Mouse (Mus musculus): ENCODE results near the gene Zfhx3. TPM values are rescaled to one million over a fixed set of nuclear protein-coding genes. Genes with fewer than 3 reads are reported as not detected.

The Zfhx3 gene
- total and polyA plus RNA-seq, 2 experiments from 2014 or later = 14.9 to 15.3 TPM

DNA sequence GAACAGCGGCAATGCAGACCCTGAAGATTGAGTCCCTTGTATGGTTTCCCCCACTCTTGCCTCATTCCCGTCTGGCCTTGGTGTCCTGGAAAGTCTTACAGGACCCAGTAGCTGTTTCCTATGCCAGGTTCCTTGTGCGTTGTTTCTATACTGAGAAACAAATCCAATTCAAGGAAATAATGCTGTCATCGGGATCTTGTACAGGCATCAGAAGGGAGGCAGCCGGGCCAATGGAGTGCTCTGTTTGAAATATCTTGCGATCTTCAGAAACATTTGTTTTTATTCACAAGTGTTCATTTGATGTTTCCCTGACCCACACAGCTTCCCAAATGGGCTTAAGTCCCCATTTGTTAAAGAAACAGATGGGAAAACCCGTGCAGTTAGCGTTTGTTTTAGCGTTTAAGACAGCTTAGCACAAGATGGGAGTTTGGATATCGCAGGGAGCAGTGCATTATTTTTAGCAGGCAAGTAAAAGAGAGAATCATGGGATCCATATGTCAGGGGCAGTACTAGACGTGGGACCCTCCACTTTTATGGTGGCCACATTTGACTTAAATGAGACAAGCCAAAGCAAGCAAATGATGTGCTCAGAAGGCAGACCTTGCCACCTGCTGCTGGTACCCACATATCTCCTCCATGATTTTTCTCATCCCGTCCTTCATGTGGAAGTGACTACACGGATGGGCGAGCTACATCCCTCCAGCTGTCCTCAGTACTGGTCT lies 367.2 kb downstream of the Zfhx3 start:
- no peak for DNase-seq (ENCODE audit: low spot score)
- no peak overlapping the region for H3K4me3 ChIP-seq (ENCODE audit: low read length)
- no peaks in the 10 kb centered on the region for H3K9me3 ChIP-seq (ENCODE audit: low read length)
- no peaks in the 10 kb centered on the region for H3K4me1 ChIP-seq (ENCODE audit: insufficient read depth, low read length)
- WGBS = 90% methylated on average over 14 of the region's 14 CpGs
- no peak overlapping the region for H3K9ac ChIP-seq (replicated peaks; ENCODE audit: low read length)
- no peak overlapping the region for H3K27ac ChIP-seq
- no peak for ATAC-seq
- no peak overlapping the region for H3K4me2 ChIP-seq (ENCODE audit: low read depth, low read length)
- no peaks in the 10 kb centered on the region; the same call in 1 of the 2 replicates for H3K27me3 ChIP-seq (ENCODE audit: insufficient read depth, low read length)
- no peaks in the 10 kb centered on the region for H3K36me3 ChIP-seq (ENCODE audit: insufficient read depth, low read length)
- TF ChIP-seq CTCF (IDR thresholded peaks at IDR 0.05; ENCODE audit: low read depth) = no peak

DNA sequence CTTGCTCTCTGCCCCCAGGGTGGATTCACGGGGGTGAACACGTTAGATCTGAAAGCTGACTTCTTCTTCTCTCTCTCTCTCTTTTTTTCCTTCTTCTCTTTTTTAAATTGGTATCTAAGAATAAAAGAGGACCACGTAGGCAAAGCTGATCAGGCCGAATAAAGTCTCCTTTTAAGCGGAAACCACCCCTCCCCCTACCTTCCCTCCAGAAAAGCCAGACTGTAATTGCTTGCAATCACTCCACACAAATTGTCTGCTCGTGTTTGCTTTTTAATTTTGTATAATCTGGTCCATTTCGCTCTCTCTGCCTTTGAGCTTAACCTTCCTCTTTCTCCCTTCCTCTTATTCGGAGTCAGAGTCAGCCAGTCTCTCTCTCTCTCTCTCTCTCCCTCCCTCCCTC lies 372.6 kb downstream of the Zfhx3 start:
- DNase-seq (ENCODE audit: low spot score) (peak; percentile 11), ATAC-seq (no peak)
- Histone ChIP-seq H3K9ac (replicated peaks; ENCODE audit: low read length) (no peak overlapping the region), H3K27me3 (ENCODE audit: insufficient read depth, low read length) (no peaks in the 10 kb centered on the region), H3K9me3 (ENCODE audit: low read length) (no peaks in the 10 kb centered on the region), H3K4me1 (ENCODE audit: insufficient read depth, low read length) (no peaks in the 10 kb centered on the region), H3K36me3 (ENCODE audit: insufficient read depth, low read length) (no peaks in the 10 kb centered on the region), H3K4me3 (ENCODE audit: low read length) (no peak overlapping the region), H3K27ac (no peak overlapping the region), H3K4me2 (ENCODE audit: low read depth, low read length) (no peak overlapping the region)
- 36% methylated on average over 8 of the region's 8 CpGs for WGBS
- TF ChIP-seq CTCF (IDR thresholded peaks at IDR 0.05; ENCODE audit: low read depth) = no peak

DNA sequence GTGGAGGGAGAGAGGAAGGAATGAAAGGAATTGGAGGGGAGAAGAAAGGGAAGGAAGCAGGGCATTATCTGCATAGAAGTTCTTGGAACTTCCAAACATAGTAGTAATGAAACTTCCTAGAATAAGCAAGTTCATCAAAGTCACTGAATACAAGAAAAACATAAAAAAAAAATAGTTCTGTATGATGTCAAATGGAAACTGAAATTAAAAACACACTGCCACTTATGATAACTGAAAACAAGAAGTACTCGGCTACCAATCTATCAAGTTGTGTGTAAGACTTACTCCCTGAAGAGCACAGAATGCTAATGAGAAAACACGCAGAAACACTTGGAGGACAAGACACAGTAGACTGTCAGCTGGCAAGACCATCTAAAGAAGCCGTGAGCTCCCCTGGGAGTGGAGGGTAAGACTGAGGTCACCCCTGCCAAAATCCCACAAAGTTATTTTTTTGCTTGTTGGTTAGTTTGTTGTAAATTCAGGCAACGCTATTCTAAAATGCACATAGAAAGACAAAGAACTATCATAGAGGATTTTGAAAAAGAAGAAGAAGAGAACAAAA lies 375.2 kb downstream of the Zfhx3 start:
- no peak for ATAC-seq
- TF ChIP-seq CTCF (IDR thresholded peaks at IDR 0.05; ENCODE audit: low read depth) = no peak
- no peaks in the 10 kb centered on the region for H3K36me3 ChIP-seq (ENCODE audit: insufficient read depth, low read length)
- WGBS = 61% methylated on average over 4 of the region's 4 CpGs
- no peak overlapping the region for H3K4me2 ChIP-seq (ENCODE audit: low read depth, low read length)
- H3K9me3 ChIP-seq (ENCODE audit: low read length) = no peaks in the 10 kb centered on the region
- H3K4me1 ChIP-seq (ENCODE audit: insufficient read depth, low read length) = no peaks in the 10 kb centered on the region
- no peak overlapping the region for H3K4me3 ChIP-seq (ENCODE audit: low read length)
- no peak for DNase-seq (ENCODE audit: low spot score)
- no peak overlapping the region for H3K9ac ChIP-seq (replicated peaks; ENCODE audit: low read length)
- no peaks in the 10 kb centered on the region for H3K27me3 ChIP-seq (ENCODE audit: insufficient read depth, low read length)
- no peak overlapping the region for H3K27ac ChIP-seq

DNA sequence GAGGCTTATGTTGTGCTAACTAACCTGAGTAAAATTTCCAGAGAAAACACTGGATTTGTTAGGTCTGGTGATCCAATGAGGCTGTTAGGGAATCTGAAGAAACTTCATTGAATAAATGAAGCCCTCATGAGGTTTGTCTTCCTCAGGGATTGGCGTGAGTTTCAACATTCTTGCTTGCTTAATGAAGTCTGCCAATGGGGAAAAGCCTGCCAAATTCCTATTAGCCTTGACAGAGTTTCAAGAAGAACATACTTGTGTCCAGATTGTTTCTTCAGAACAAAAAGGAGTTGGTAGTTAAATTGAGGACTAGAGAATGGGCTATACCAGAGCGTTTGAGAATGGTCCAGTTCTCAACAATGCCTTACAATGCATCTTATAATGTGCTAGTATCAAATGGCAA lies 385.3 kb downstream of the Zfhx3 start:
- 58% methylated on average over 2 of the region's 2 CpGs for WGBS
- no peaks in the 10 kb centered on the region for H3K27me3 ChIP-seq (ENCODE audit: insufficient read depth, low read length)
- H3K9me3 ChIP-seq (ENCODE audit: low read length) = no peaks in the 10 kb centered on the region
- no peak overlapping the region for H3K4me3 ChIP-seq (ENCODE audit: low read length)
- DNase-seq (ENCODE audit: low spot score) (peak; percentile 23), ATAC-seq (no peak)
- no peaks in the 10 kb centered on the region for H3K4me1 ChIP-seq (ENCODE audit: insufficient read depth, low read length)
- TF ChIP-seq CTCF (IDR thresholded peaks at IDR 0.05; ENCODE audit: low read depth) = no peak
- H3K4me2 ChIP-seq (ENCODE audit: low read depth, low read length) = no peak overlapping the region
- no peaks in the 10 kb centered on the region for H3K36me3 ChIP-seq (ENCODE audit: insufficient read depth, low read length)
- H3K9ac ChIP-seq (replicated peaks; ENCODE audit: low read length) = no peak overlapping the region
- no peak overlapping the region for H3K27ac ChIP-seq

DNA sequence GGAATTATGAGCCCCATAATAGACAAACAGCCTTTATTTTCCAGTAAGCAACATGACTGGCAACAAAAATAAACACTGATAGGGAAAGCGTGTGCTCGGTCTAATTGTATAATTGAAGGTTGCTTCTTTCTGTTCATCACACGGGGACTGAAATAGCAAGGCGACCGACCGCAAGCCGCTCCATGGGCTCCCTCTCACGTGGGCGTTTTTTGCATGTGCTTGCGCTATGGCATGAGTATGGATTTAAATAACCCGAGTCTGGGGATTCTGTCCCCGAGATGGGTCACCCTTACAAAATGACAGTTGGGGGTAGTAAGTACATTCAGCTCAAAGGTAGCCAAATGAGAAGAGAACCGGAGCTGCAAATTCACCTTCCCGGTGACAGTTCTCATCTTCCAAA lies 405.9 kb downstream of the Zfhx3 start:
- no peak for ATAC-seq
- WGBS = 84% methylated on average over 14 of the region's 14 CpGs
- H3K27ac ChIP-seq = no peak overlapping the region

DNA sequence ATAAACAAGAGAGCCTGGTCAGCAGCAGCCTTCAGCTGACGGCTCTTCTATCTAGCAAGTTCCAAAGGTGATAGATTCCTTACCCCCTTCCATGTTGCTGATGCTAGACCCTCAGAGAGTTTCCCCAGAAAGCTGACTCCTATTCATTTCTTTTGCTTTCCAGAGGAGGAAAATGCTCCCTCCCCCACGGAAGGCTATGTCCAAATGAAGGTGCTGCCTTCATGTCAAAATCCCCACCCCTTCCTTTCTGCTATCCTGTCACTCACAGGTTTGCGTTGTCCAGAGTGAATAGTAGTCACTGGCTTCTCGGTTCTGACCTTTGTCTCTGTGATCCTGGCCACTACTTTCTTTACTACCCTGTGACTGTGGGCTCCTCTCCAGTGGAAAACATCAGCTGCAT lies 406.3 kb downstream of the Zfhx3 start:
- Histone ChIP-seq H3K9me3 (ENCODE audit: low read length) (no peaks in the 10 kb centered on the region), H3K36me3 (ENCODE audit: insufficient read depth, low read length) (no peaks in the 10 kb centered on the region), H3K9ac (replicated peaks; ENCODE audit: low read length) (no peak overlapping the region), H3K27me3 (ENCODE audit: insufficient read depth, low read length) (no peaks in the 10 kb centered on the region), H3K4me1 (ENCODE audit: insufficient read depth, low read length) (no peaks in the 10 kb centered on the region), H3K4me2 (ENCODE audit: low read depth, low read length) (no peak overlapping the region), H3K27ac (no peak overlapping the region), H3K4me3 (ENCODE audit: low read length) (no peak overlapping the region)
- no peak for TF ChIP-seq CTCF (IDR thresholded peaks at IDR 0.05; ENCODE audit: low read depth)
- WGBS = 48% methylated on average over 4 of the region's 4 CpGs
- ATAC-seq (no peak), DNase-seq (ENCODE audit: low spot score) (no peak)

More for the DNA sequence above, 405.9 kb downstream of the Zfhx3 start:
- Histone ChIP-seq H3K4me3 (ENCODE audit: low read length) (no peak overlapping the region), H3K27me3 (ENCODE audit: insufficient read depth, low read length) (no peaks in the 10 kb centered on the region), H3K9ac (replicated peaks; ENCODE audit: low read length) (no peak overlapping the region), H3K4me1 (ENCODE audit: insufficient read depth, low read length) (no peaks in the 10 kb centered on the region), H3K9me3 (ENCODE audit: low read length) (no peaks in the 10 kb centered on the region), H3K4me2 (ENCODE audit: low read depth, low read length) (no peak overlapping the region), H3K36me3 (ENCODE audit: insufficient read depth, low read length) (no peaks in the 10 kb centered on the region)
- TF ChIP-seq CTCF (IDR thresholded peaks at IDR 0.05; ENCODE audit: low read depth) = no peak
- DNase-seq (ENCODE audit: low spot score) = no peak

Data from hindbrain, postnatal 0 days (tissue).